Mouse (Mus musculus): ENCODE data around the gene R3hdm2. TPM values are rescaled to one million over a fixed set of nuclear protein-coding genes. Genes with fewer than 3 reads are reported as not detected.

R3hdm2 gene
- polyA plus RNA-seq, 1 experiment from 2014 or later: 14.4 TPM

- Histone ChIP-seq H3K4me2 (no peak within 1 kb of the TSS), H3K27me3 (peaks cover 20% of the 10 kb centered on the region), H3K4me1 (replicated peaks) (peaks cover 16% of the 10 kb centered on the region), H3K27ac (replicated peaks) (peak within 1 kb of the TSS; percentile 54), H3K9ac (no peak within 1 kb of the TSS), H3K4me3 (replicated peaks) (no peak within 1 kb of the TSS), H3K36me3 (replicated peaks) (no peaks in the 10 kb centered on the region), H3K9me3 (replicated peaks) (no peaks in the 10 kb centered on the region)
- 53% methylated on average over 18 of the region's 18 CpGs for WGBS (ENCODE audit: insufficient replicate concordance)
- ATAC-seq (ENCODE audit: insufficient read depth): no peak
These were observed 25.9 kb upstream of the R3hdm2 start, which contains the start of gene Inhbe for GRCm38 (mm10) chr10:127353909-127354895. Inhbe (minus strand) TSS chr10:127354411.

- Histone ChIP-seq H3K4me3 (replicated peaks) (no peak overlapping the region), H3K4me2 (no peak overlapping the region), H3K27me3 (peaks cover 20% of the 10 kb centered on the region), H3K27ac (replicated peaks) (peak overlapping the region; percentile 64), H3K36me3 (replicated peaks) (no peaks in the 10 kb centered on the region), H3K9ac (no peak overlapping the region), H3K4me1 (replicated peaks) (peaks cover 12% of the 10 kb centered on the region), H3K9me3 (replicated peaks) (no peaks in the 10 kb centered on the region)
- peak; percentile 49; the same call in 1 of the 2 replicates for ATAC-seq (ENCODE audit: insufficient read depth)
- WGBS (ENCODE audit: insufficient replicate concordance): 63% methylated on average over 10 of the region's 10 CpGs
These were observed 24.8 kb upstream of the R3hdm2 start for GRCm38 (mm10) chr10:127355336-127355735.

GRCm38 (mm10) chr10:127360714-127361113, 19.4 kb upstream of the R3hdm2 start:
- Histone ChIP-seq H3K27me3 (no peaks in the 10 kb centered on the region), H3K4me1 (replicated peaks) (0 out of 2 replicates have a peak, but pooled peaks cover 6% of the 10 kb centered on the region), H3K9me3 (replicated peaks) (no peaks in the 10 kb centered on the region), H3K4me2 (no peak overlapping the region), H3K27ac (replicated peaks) (no peak overlapping the region), H3K36me3 (replicated peaks) (no peaks in the 10 kb centered on the region), H3K4me3 (replicated peaks) (no peak overlapping the region), H3K9ac (no peak overlapping the region)
- ATAC-seq (ENCODE audit: insufficient read depth): no peak
- WGBS (ENCODE audit: insufficient replicate concordance): 45% methylated on average over 3 of the region's 3 CpGs

- Histone ChIP-seq H3K27ac (replicated peaks) (no peak overlapping the region), H3K36me3 (replicated peaks) (no peaks in the 10 kb centered on the region)
- ATAC-seq (ENCODE audit: insufficient read depth): no peak
These were observed 13.0 kb upstream of the R3hdm2 start for GRCm38 (mm10) chr10:127367116-127367515.

GRCm38 (mm10) chr10:127368273-127368672, 11.9 kb upstream of the R3hdm2 start:
- H3K9ac ChIP-seq: no peak overlapping the region
- peak overlapping the region; percentile 73 for H3K27ac ChIP-seq (replicated peaks)

More at GRCm38 (mm10) chr10:127367116-127367515, 13.0 kb upstream of the R3hdm2 start:
- Histone ChIP-seq H3K9ac (no peak overlapping the region), H3K4me2 (no peak overlapping the region), H3K27me3 (no peaks in the 10 kb centered on the region), H3K9me3 (replicated peaks) (no peaks in the 10 kb centered on the region), H3K4me3 (replicated peaks) (no peak overlapping the region), H3K4me1 (replicated peaks) (peaks cover 2% of the 10 kb centered on the region; the same call in 1 of the 2 replicates)
- 63% methylated on average over 5 of the region's 5 CpGs for WGBS (ENCODE audit: insufficient replicate concordance)

GRCm38 (mm10) chr10:127369834-127370820, 10.0 kb upstream of the R3hdm2 start, which contains the start of gene Inhbc:
Inhbc (minus strand) TSS chr10:127370431.
- Histone ChIP-seq H3K9ac (no peak within 1 kb of the TSS), H3K27me3 (no peaks in the 10 kb centered on the region), H3K9me3 (replicated peaks) (no peaks in the 10 kb centered on the region), H3K27ac (replicated peaks) (peak within 1 kb of the TSS; percentile 70), H3K36me3 (replicated peaks) (no peaks in the 10 kb centered on the region), H3K4me2 (peak within 1 kb of the TSS; percentile 41), H3K4me1 (replicated peaks) (peaks cover 2% of the 10 kb centered on the region; the same call in 1 of the 2 replicates), H3K4me3 (replicated peaks) (no peak within 1 kb of the TSS)
- WGBS (ENCODE audit: insufficient replicate concordance): 65% methylated on average over 22 of the region's 22 CpGs
- ATAC-seq (ENCODE audit: insufficient read depth): 0 out of 2 replicates have a peak, but pooled peaks have one; percentile 14

More at GRCm38 (mm10) chr10:127368273-127368672, 11.9 kb upstream of the R3hdm2 start:
- Histone ChIP-seq H3K9me3 (replicated peaks) (no peaks in the 10 kb centered on the region), H3K27me3 (no peaks in the 10 kb centered on the region), H3K4me2 (peak overlapping the region; percentile 15; the same call in 1 of the 2 replicates), H3K4me1 (replicated peaks) (peaks cover 2% of the 10 kb centered on the region; the same call in 1 of the 2 replicates), H3K4me3 (replicated peaks) (no peak overlapping the region), H3K36me3 (replicated peaks) (no peaks in the 10 kb centered on the region)
- ATAC-seq (ENCODE audit: insufficient read depth): peak; percentile 62
- 65% methylated on average over 2 of the region's 2 CpGs for WGBS (ENCODE audit: insufficient replicate concordance)

- WGBS (ENCODE audit: insufficient replicate concordance): 41% methylated on average over 2 of the region's 2 CpGs
- Histone ChIP-seq H3K4me2 (no peak overlapping the region), H3K4me1 (replicated peaks) (peaks cover 2% of the 10 kb centered on the region; the same call in 1 of the 2 replicates), H3K27ac (replicated peaks) (0 out of 2 replicates have a peak overlapping the region, but pooled peaks have one; percentile 70), H3K36me3 (replicated peaks) (no peaks in the 10 kb centered on the region), H3K9ac (no peak overlapping the region), H3K4me3 (replicated peaks) (no peak overlapping the region), H3K9me3 (replicated peaks) (no peaks in the 10 kb centered on the region), H3K27me3 (no peaks in the 10 kb centered on the region)
- no peak for ATAC-seq (ENCODE audit: insufficient read depth)
These were observed 9.1 kb upstream of the R3hdm2 start for GRCm38 (mm10) chr10:127371023-127371422.

- no peaks in the 10 kb centered on the region for H3K9me3 ChIP-seq (replicated peaks)
- 44% methylated on average over 3 of the region's 3 CpGs for WGBS (ENCODE audit: insufficient replicate concordance)
- no peak overlapping the region for H3K4me3 ChIP-seq (replicated peaks)
- H3K36me3 ChIP-seq (replicated peaks): no peaks in the 10 kb centered on the region
- H3K27ac ChIP-seq (replicated peaks): peak overlapping the region; percentile 45
- ATAC-seq (ENCODE audit: insufficient read depth): no peak
- no peaks in the 10 kb centered on the region for H3K27me3 ChIP-seq
- no peak overlapping the region for H3K9ac ChIP-seq
- H3K4me1 ChIP-seq (replicated peaks): peaks cover 29% of the 10 kb centered on the region
- H3K4me2 ChIP-seq: no peak overlapping the region
These were observed 2.4 kb upstream of the R3hdm2 start for GRCm38 (mm10) chr10:127377700-127378099.

GRCm38 (mm10) chr10:127379654-127380053, 473 bp upstream of the R3hdm2 start:
- Histone ChIP-seq H3K4me2 (peak overlapping the region; percentile 90), H3K27me3 (no peaks in the 10 kb centered on the region), H3K4me3 (replicated peaks) (peak overlapping the region; percentile 80), H3K27ac (replicated peaks) (peak overlapping the region; percentile 88), H3K9ac (peak overlapping the region; percentile 76), H3K36me3 (replicated peaks) (no peaks in the 10 kb centered on the region), H3K4me1 (replicated peaks) (peaks cover 32% of the 10 kb centered on the region), H3K9me3 (replicated peaks) (no peaks in the 10 kb centered on the region)
- 67% methylated on average over 8 of the region's 8 CpGs for WGBS (ENCODE audit: insufficient replicate concordance)
- ATAC-seq (ENCODE audit: insufficient read depth): no peak
